Mouse (Mus musculus) adrenal gland, postnatal 25 days (tissue): Measurements from ENCODE around the gene Ccdc103. TPM values are rescaled to one million over a fixed set of nuclear protein-coding genes. Genes with fewer than 3 reads are reported as not detected.

Experiments used
- DNase-seq: peaks from one replicate; pipeline ENCODE4 v3.0.0; 2021; ENCODE audit warnings: mixed read lengths
- total RNA-seq: library from RNA; stranded (reverse); gene quantifications from 2 replicates; pipeline ENCODE4 v1.2.3, GENCODE M21; 2021

Ccdc103 gene
- total RNA-seq, 1 experiment from 2014 or later, result 1.0 TPM

- DNase-seq, result peak; percentile 55
Observed at GRCm38 (mm10) chr11:102893015-102893651, 12.1 kb downstream of the Ccdc103 start.

- DNase-seq, result no peak
Observed at GRCm38 (mm10) chr11:102894716-102895115, 13.7 kb downstream of the Ccdc103 start.

- DNase-seq, result no peak
Observed at GRCm38 (mm10) chr11:102895779-102896178, 14.8 kb downstream of the Ccdc103 start.

GRCm38 (mm10) chr11:102896641-102897040 lies 15.6 kb downstream of the Ccdc103 start:
- DNase-seq, result no peak

- DNase-seq, result no peak
Observed at GRCm38 (mm10) chr11:102898408-102898807, 17.4 kb downstream of the Ccdc103 start.

GRCm38 (mm10) chr11:102900763-102901162 lies 19.8 kb downstream of the Ccdc103 start, which contains the start of gene Gfap:
Gene Gfap (minus strand): TSS chr11:102900912.
- peak; percentile 83 for DNase-seq

GRCm38 (mm10) chr11:102901199-102901598 lies 20.2 kb downstream of the Ccdc103 start:
- DNase-seq, result no peak

GRCm38 (mm10) chr11:102902107-102902506 lies 21.1 kb downstream of the Ccdc103 start:
- no peak for DNase-seq

- no peak for DNase-seq
Observed at GRCm38 (mm10) chr11:102903654-102904053, 22.6 kb downstream of the Ccdc103 start.

GRCm38 (mm10) chr11:102911376-102911775 lies 30.4 kb downstream of the Ccdc103 start:
- DNase-seq, result no peak

GRCm38 (mm10) chr11:102915380-102915779 lies 34.4 kb downstream of the Ccdc103 start:
- DNase-seq, result no peak

GRCm38 (mm10) chr11:102918077-102918476 lies 37.1 kb downstream of the Ccdc103 start:
- no peak for DNase-seq

- no peak for DNase-seq
Observed at GRCm38 (mm10) chr11:102921491-102921890, 40.5 kb downstream of the Ccdc103 start.

GRCm38 (mm10) chr11:102924557-102925350 lies 43.8 kb downstream of the Ccdc103 start, which contains the start of gene Kif18b:
Gene Kif18b (minus strand): TSS chr11:102925124.
- peak; percentile 95 for DNase-seq

GRCm38 (mm10) chr11:102925351-102925717 lies 44.3 kb downstream of the Ccdc103 start:
- DNase-seq, result no peak

GRCm38 (mm10) chr11:102930672-102931071 lies 49.7 kb downstream of the Ccdc103 start:
- DNase-seq, result no peak

Other genes with a start within 250 kb of the Ccdc103 start
- gene Meioc, start 217.5 kb upstream of the Ccdc103 start, total RNA-seq, result 0.06 TPM in 1 of 2 replicates, not detected in the other
- gene Ccdc43, start 183.4 kb upstream of the Ccdc103 start, total RNA-seq, result 23.3 and 29.1 TPM in 2 replicates
- gene Adam11, start 119.8 kb upstream of the Ccdc103 start, total RNA-seq, result 2.9 and 4.7 TPM in 2 replicates
- 20.0 and 22.7 TPM in 2 replicates for gene Gjc1, start 61.5 kb upstream of the Ccdc103 start, total RNA-seq
- gene Higd1b, start 45.4 kb upstream of the Ccdc103 start, total RNA-seq, result 0.76 TPM in 1 of 2 replicates, not detected in the other
- gene Eftud2, start 219 bp upstream of the Ccdc103 start, total RNA-seq, result 77.2 and 81.2 TPM in 2 replicates
- gene Fam187a, start 4.0 kb downstream of the Ccdc103 start, total RNA-seq, result not detected in 2 replicates
- 0.36 and 0.48 TPM in 2 replicates for gene Gfap, start 19.7 kb downstream of the Ccdc103 start, total RNA-seq
- gene Kif18b, start 43.9 kb downstream of the Ccdc103 start, total RNA-seq, result 4.1 and 5.3 TPM in 2 replicates
- gene C1ql1, start 65.5 kb downstream of the Ccdc103 start, total RNA-seq, result 34.9 and 49.7 TPM in 2 replicates
- 103 and 104 TPM in 2 replicates for gene Nmt1, start 147.0 kb downstream of the Ccdc103 start, total RNA-seq
- gene Dcakd, start 147.1 kb downstream of the Ccdc103 start, total RNA-seq, result 73.0 and 82.7 TPM in 2 replicates
- gene Plcd3, start 220.5 kb downstream of the Ccdc103 start, total RNA-seq, result 9.1 and 13.7 TPM in 2 replicates
- gene Acbd4, start 220.5 kb downstream of the Ccdc103 start, total RNA-seq, result 92.1 and 129 TPM in 2 replicates
- gene Hexim1, start 235.0 kb downstream of the Ccdc103 start, total RNA-seq, result 72.0 and 75.6 TPM in 2 replicates